Mouse (Mus musculus) lung, embryonic 14.5 days (tissue): Measurements from ENCODE around the gene D430019H16Rik. TPM values are rescaled to one million over a fixed set of nuclear protein-coding genes. Genes with fewer than 3 reads are reported as not detected.
A peak's percentile ranks its signal among the peaks of the same experiment; 100 is the strongest.

Experiments used
- ATAC-seq: fragments of 200-750 bp; cut with Nextera tagmentation; 2 replicates; pipeline ENCODE4 v1.8.0; 2017; ENCODE audit warnings: mild to moderate bottlenecking, moderate TSS enrichment, moderate library complexity; ENCODE audit not compliant: insufficient read depth
- DNase-seq: peaks from one replicate; pipeline ENCODE4 v3.0.0-alpha.2; 2015
- H3K27ac ChIP-seq: fragments of 300-500 bp; sonication (generic); 2 replicates; pipeline ENCODE4 v1.5.1; 2014; ENCODE audit warnings: low read depth, mild to moderate bottlenecking, moderate library complexity
- H3K27me3 ChIP-seq: fragments of 300-500 bp; sonication (generic); 2 replicates; pipeline ENCODE4 v1.6.1; 2014; ENCODE audit warnings: low read length, control low read depth; ENCODE audit not compliant: insufficient read depth
- H3K36me3 ChIP-seq: fragments of 300-500 bp; sonication (generic); 2 replicates; pipeline ENCODE4 v1.6.1; 2014; ENCODE audit warnings: control low read depth; ENCODE audit not compliant: insufficient read depth
- H3K4me1 ChIP-seq: fragments of 300-500 bp; sonication (generic); 2 replicates; pipeline ENCODE4 v1.6.1; 2014; ENCODE audit warnings: antibody characterized with exemption, control low read depth; ENCODE audit not compliant: insufficient read depth
- H3K4me2 ChIP-seq: fragments of 300-500 bp; sonication (generic); 2 replicates; pipeline ENCODE4 v1.6.1; 2014; ENCODE audit warnings: mild to moderate bottlenecking
- H3K4me3 ChIP-seq: fragments of 300-500 bp; sonication (generic); 2 replicates; pipeline ENCODE4 v1.5.1; 2014; ENCODE audit warnings: low read depth, low read length
- H3K9ac ChIP-seq: fragments of 300-500 bp; sonication (generic); 2 replicates; pipeline ENCODE4 v1.6.1; 2014
- H3K9me3 ChIP-seq: fragments of 300-500 bp; sonication (generic); 2 replicates; pipeline ENCODE4 v1.6.1; 2016; ENCODE audit warnings: low read depth, low read length, control low read depth
- CTCF ChIP-seq: IDR thresholded peaks from 2 replicates; pipeline ENCODE4 v1.5.1; 2016; ENCODE audit warnings: antibody characterized with exemption, low read depth
- WGBS: fragments of 180-500 bp; shearing (Covaris S2); extraction: QIAGEN DNeasy Blood & Tissue Kit; methylation state at CpG from one replicate; pipeline ENCODE4 v1.1.7; 2014; 5-methylcytosine and 5-hydroxymethylcytosine counted together
- polyA plus RNA-seq: library from polyadenylated mRNA; unstranded; fragments of >200 nt; fragmentation: Nextera tagmentation; extraction: Ambion mirVana; gene quantifications from 2 replicates; pipeline ENCODE4 v1.2.1, GENCODE M21; 2014

The D430019H16Rik gene
- polyA plus RNA-seq, 1 experiment from 2014 or later: 3.0 TPM

DNA sequence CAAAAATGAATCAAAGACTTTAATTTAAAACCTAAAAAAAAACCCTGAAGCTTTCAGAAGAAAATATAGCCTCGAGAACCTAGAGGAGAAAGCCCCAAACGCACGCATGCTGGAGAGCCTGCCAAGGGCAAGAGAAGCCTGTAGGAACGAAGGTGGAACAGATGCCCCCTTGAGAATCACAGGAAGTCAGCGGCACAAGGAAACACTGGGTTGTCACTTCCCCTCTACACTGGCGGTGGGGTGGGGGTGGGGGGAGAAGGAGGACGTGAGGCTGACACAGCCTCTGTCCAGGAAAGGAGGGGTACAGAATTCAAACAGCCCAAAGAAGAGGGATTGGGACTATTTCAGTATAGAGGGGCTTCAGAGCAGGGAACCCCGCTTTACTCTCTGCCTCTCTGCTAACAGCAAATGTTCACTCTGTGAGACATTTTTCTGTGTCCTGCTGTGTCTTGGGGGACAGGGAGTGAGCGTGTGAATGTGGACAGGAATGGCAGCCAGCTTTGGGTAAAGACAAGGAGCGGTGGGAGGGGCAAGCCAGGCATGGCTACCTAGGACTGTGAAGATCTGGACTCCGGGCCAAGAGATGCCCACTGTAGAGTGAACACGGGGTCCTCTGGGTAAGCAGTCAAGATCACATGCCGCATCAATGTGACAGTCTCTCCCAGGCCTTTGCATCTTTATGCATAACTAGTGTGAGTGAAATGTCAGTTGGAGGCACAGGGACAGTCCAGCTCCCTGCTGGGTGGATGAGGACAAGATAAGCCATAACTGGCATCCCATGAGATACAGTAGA is 82.5 kb downstream of the D430019H16Rik start:
- H3K4me3 ChIP-seq: no peak overlapping the region
- peaks cover 5% of the 10 kb centered on the region; the same call in 1 of the 2 replicates for H3K4me1 ChIP-seq
- H3K27me3 ChIP-seq: no peaks in the 10 kb centered on the region
- H3K36me3 ChIP-seq: no peaks in the 10 kb centered on the region
- H3K9ac ChIP-seq: no peak overlapping the region
- 52% methylated on average over 13 of the region's 13 CpGs for WGBS
- TF ChIP-seq CTCF: no peak
- DNase-seq: peak; percentile 42
- no peak overlapping the region for H3K4me2 ChIP-seq
- peak; percentile 52; the same call in 1 of the 2 replicates for ATAC-seq
- H3K9me3 ChIP-seq: no peaks in the 10 kb centered on the region
- no peak overlapping the region for H3K27ac ChIP-seq

DNA sequence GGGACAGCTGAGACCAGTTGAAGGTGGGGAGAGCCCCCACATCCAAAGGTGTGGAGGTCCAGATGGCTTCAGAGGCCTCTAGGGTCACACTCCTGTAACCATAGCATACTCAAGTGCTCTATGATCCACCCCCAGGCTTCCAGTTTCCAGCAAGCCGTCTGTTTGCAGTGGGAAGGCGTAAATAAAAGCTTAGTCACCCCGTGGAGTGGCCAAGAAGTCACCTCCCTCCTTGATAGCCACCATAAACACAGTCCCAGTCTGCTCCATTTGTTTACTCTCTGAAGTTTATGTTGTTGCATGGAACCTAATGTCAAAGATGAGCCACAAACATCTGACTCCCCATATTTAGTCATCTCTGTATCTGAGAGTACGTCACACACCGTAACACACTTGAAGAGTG is 83.5 kb downstream of the D430019H16Rik start:
- WGBS: 44% methylated on average over 5 of the region's 5 CpGs
- no peaks in the 10 kb centered on the region for H3K27me3 ChIP-seq
- DNase-seq (no peak), ATAC-seq (peak; percentile 29; the same call in 1 of the 2 replicates)
- no peak for TF ChIP-seq CTCF
- no peak overlapping the region for H3K4me3 ChIP-seq
- no peaks in the 10 kb centered on the region for H3K36me3 ChIP-seq
- H3K27ac ChIP-seq: no peak overlapping the region
- no peaks in the 10 kb centered on the region for H3K9me3 ChIP-seq
- H3K4me2 ChIP-seq: no peak overlapping the region
- H3K4me1 ChIP-seq: peaks cover 5% of the 10 kb centered on the region; the same call in 1 of the 2 replicates
- H3K9ac ChIP-seq: no peak overlapping the region

DNA sequence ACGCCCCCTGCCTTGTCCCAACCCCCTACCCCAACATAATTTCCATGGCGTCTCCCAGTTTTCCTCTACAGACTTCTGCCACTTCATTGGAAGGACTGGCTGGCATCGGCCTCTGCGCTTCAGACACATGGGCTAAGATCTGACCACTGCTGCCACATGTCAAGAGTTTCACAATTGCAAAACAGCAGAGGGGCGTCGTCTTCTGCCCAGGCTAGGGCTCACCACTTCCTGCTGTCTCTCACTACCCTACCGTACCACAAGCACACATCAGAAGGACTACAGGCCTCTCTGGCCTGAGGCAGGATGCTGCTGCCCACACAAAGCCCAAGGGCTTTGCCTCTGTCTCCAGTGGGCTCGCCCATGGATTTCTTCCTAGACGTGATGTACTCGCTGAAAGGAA is 86.0 kb downstream of the D430019H16Rik start:
- TF ChIP-seq CTCF: no peak
- ATAC-seq (no peak), DNase-seq (no peak)
- H3K36me3 ChIP-seq: no peaks in the 10 kb centered on the region
- H3K27ac ChIP-seq: no peak overlapping the region
- peaks cover 5% of the 10 kb centered on the region; the same call in 1 of the 2 replicates for H3K4me1 ChIP-seq
- H3K9ac ChIP-seq: no peak overlapping the region
- 89% methylated on average over 10 of the region's 10 CpGs for WGBS
- no peaks in the 10 kb centered on the region for H3K9me3 ChIP-seq
- H3K4me2 ChIP-seq: no peak overlapping the region
- H3K4me3 ChIP-seq: no peak overlapping the region
- no peaks in the 10 kb centered on the region for H3K27me3 ChIP-seq

DNA sequence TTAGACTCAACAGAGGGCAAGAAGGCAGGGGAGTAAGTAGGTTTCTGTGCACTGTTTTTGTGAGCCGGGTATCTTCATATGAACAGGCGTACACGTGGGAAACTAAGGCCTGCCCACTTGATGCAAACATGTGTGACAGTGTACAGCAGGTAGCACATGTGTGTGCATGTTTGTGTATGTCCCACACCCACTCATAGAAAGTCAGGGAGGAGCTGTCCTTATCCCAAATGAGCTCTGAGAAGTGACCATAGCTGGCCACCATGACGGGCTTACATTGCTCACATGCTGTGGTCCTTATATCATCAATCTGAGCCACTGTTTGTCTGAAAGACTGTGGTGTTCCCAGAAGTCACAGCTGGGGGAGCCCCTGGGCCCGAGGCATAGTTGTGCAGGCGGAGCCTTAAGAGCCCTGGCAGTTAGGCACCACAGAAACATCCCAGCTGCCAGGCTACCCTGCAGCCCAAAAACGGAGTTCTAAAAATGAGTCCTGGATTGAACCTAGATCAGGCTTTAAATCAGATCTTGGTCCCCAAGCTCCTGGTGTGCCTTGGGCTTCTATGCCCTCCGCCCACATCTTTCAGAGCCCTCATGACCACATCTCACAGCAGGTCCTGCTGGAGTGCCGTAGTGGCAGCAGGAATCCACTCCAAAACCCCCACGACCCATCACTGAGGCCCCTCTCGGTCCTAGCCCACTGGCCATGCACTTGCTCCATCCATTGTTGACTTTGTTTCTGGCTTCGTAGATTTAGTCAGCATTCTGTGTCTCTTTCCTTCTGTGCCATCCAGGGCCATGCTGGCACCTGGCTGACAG is 88.1 kb downstream of the D430019H16Rik start:
- no peaks in the 10 kb centered on the region for H3K36me3 ChIP-seq
- no peaks in the 10 kb centered on the region for H3K9me3 ChIP-seq
- H3K4me3 ChIP-seq: no peak overlapping the region
- no peak overlapping the region for H3K9ac ChIP-seq
- 63% methylated on average over 12 of the region's 12 CpGs for WGBS
- H3K27ac ChIP-seq: no peak overlapping the region
- H3K27me3 ChIP-seq: no peaks in the 10 kb centered on the region
- H3K4me2 ChIP-seq: no peak overlapping the region
- TF ChIP-seq CTCF: peak; percentile 24; the same call in 1 of the 2 replicates
- ATAC-seq (no peak), DNase-seq (peak; percentile 54)
- peaks cover 4% of the 10 kb centered on the region for H3K4me1 ChIP-seq

DNA sequence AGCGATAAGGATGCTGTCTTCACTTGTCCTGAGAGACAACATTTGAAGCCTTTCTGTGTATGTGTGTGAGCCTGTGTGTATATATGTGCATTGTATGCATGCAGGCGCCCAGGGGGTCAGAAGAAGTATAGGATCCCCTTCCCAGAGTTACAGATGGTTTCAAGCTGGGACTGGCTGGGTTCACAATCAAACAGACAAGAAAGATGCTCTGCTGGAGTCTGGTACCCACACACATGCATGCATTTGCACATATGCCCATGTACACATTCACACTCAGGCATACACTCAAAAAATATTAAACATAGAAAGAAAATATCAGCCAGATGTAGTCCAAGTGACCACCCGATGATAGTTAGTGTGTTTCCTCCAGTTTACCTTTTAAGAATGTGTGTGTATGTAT is 88.9 kb downstream of the D430019H16Rik start:
- ATAC-seq: no peak
- H3K4me3 ChIP-seq: no peak overlapping the region
- no peaks in the 10 kb centered on the region for H3K27me3 ChIP-seq
- peaks cover 4% of the 10 kb centered on the region for H3K4me1 ChIP-seq
- no peak for TF ChIP-seq CTCF
- H3K36me3 ChIP-seq: no peaks in the 10 kb centered on the region
- no peak overlapping the region for H3K4me2 ChIP-seq
- DNase-seq: no peak
- WGBS: 71% methylated on average over 3 of the region's 3 CpGs
- H3K9ac ChIP-seq: no peak overlapping the region
- no peak overlapping the region for H3K27ac ChIP-seq
- H3K9me3 ChIP-seq: no peaks in the 10 kb centered on the region

Other genes starting within 250 kb of the D430019H16Rik start
- not detected in 2 replicates for gene Tcl1, start 231.1 kb upstream of the D430019H16Rik start, polyA plus RNA-seq
- gene Tunar, start 120.0 kb upstream of the D430019H16Rik start, polyA plus RNA-seq: 0.19 and 0.21 TPM in 2 replicates
- gene Bdkrb2, start 109.4 kb downstream of the D430019H16Rik start, polyA plus RNA-seq: 0.09 and 0.21 TPM in 2 replicates
- not detected in 2 replicates for gene Bdkrb1, start 149.2 kb downstream of the D430019H16Rik start, polyA plus RNA-seq
- gene Gskip, start 231.0 kb downstream of the D430019H16Rik start, polyA plus RNA-seq: 28.4 and 30.6 TPM in 2 replicates
- 17.1 and 17.7 TPM in 2 replicates for gene Atg2b, start 231.4 kb downstream of the D430019H16Rik start, polyA plus RNA-seq